Mouse (Mus musculus) midbrain, embryonic 11.5 days (tissue): ENCODE data around the gene Arhgef7. TPM values are rescaled to one million over a fixed set of nuclear protein-coding genes. Genes with fewer than 3 reads are reported as not detected.
A peak's percentile ranks its signal among the peaks of the same experiment; 100 is the strongest.

Experiments used
- ATAC-seq: fragments of 200-750 bp; cut with Nextera tagmentation; 2 replicates; pipeline ENCODE4 v1.8.0; 2017; ENCODE audit warnings: moderate TSS enrichment, moderate library complexity; ENCODE audit not compliant: low FRiP score
- DNase-seq: peaks from one replicate; pipeline ENCODE4 v3.0.0; 2015; ENCODE audit warnings: low spot score; ENCODE audit errors: missing footprints
- H3K27ac ChIP-seq: fragments of 300-500 bp; sonication (generic); 2 replicates; pipeline ENCODE4 v1.5.1; 2014; ENCODE audit warnings: low read depth, low read length
- H3K27me3 ChIP-seq: fragments of 300-500 bp; sonication (generic); 2 replicates; pipeline ENCODE4 v1.6.1; 2014; ENCODE audit warnings: mild to moderate bottlenecking, low read length, moderate library complexity, mixed read lengths; ENCODE audit not compliant: control insufficient read depth, insufficient read depth
- H3K36me3 ChIP-seq: fragments of 300-500 bp; sonication (generic); 2 replicates; pipeline ENCODE4 v1.6.1; 2014; ENCODE audit warnings: mild to moderate bottlenecking, low read length, moderate library complexity, mixed read lengths; ENCODE audit not compliant: control insufficient read depth, insufficient read depth
- H3K4me1 ChIP-seq: fragments of 300-500 bp; sonication (generic); 2 replicates; pipeline ENCODE4 v1.6.1; 2014; ENCODE audit warnings: low read length; ENCODE audit not compliant: control insufficient read depth, insufficient read depth
- H3K4me2 ChIP-seq: fragments of 300-500 bp; sonication (generic); 2 replicates; pipeline ENCODE4 v1.6.1; 2014; ENCODE audit warnings: mild to moderate bottlenecking, moderate library complexity
- H3K4me3 ChIP-seq: fragments of 300-500 bp; sonication (generic); 2 replicates; pipeline ENCODE4 v1.5.1; 2014; ENCODE audit warnings: low read depth, low read length
- H3K9ac ChIP-seq: fragments of 300-500 bp; sonication (generic); 2 replicates; pipeline ENCODE4 v1.6.1; 2014; ENCODE audit warnings: low read length
- H3K9me3 ChIP-seq: fragments of 300-500 bp; sonication (generic); 2 replicates; pipeline ENCODE4 v1.6.1; 2016; ENCODE audit warnings: low read length; ENCODE audit not compliant: control insufficient read depth
- WGBS: fragments of 180-500 bp; shearing (Covaris S2); extraction: QIAGEN DNeasy Blood & Tissue Kit; methylation state at CpG from one replicate; pipeline ENCODE4 v1.1.7; 2014; 5-methylcytosine and 5-hydroxymethylcytosine counted together
- polyA plus RNA-seq: library from polyadenylated mRNA; unstranded; fragments of >200 nt; fragmentation: Nextera tagmentation; extraction: Ambion mirVana; gene quantifications from 2 replicates; pipeline ENCODE4 v1.2.1, GENCODE M21; 2014

Arhgef7 gene
- polyA plus RNA-seq, 1 experiment from 2014 or later: 56.8 TPM

DNA sequence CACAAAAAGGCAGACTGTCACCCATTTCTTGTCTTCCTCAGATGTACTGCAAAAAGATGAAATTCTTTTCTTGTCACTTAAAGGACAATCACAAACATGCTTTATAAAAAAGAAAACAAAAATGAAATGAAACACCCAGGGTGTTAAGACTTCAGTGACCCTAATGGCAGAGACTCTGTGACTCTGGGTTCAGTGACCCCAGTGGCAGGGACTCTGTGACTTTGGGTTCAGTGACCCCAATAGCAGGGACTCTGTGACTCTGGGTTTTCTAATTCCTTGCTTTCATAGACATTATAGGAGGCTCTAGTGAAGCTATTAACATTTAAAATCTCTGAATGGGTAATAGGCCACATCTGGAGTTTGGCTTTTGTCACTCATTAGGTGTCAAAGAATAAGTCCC lies 27.2 kb downstream of the Arhgef7 start:
- H3K27ac ChIP-seq: no peak overlapping the region
- H3K4me2 ChIP-seq: no peak overlapping the region
- no peaks in the 10 kb centered on the region for H3K36me3 ChIP-seq
- no peak overlapping the region for H3K9ac ChIP-seq
- peaks cover 14% of the 10 kb centered on the region for H3K4me1 ChIP-seq
- H3K9me3 ChIP-seq: no peaks in the 10 kb centered on the region
- ATAC-seq (no peak), DNase-seq (no peak)
- no peaks in the 10 kb centered on the region for H3K27me3 ChIP-seq
- H3K4me3 ChIP-seq: no peak overlapping the region

DNA sequence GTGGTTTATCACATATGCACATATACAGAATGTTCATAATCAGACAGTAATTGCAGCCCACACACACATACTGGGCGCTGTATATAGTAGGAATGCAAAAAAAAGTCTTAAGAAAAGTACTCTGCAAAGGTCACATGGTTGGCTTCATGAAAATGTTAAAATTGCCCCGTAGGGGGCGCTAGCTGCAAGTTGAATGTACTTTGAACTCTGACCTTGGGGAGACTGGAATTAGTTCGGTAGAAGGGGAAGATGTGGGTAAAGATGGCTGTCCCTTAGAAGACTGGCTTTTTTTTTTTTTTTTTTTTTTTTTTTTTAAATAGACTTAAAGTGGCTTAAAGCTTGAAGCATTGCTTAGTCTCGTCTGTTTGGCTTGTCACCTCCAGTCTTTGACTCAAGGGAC lies 28.4 kb downstream of the Arhgef7 start:
- Histone ChIP-seq H3K27ac (no peak overlapping the region), H3K4me3 (no peak overlapping the region), H3K9me3 (no peaks in the 10 kb centered on the region), H3K36me3 (no peaks in the 10 kb centered on the region), H3K9ac (no peak overlapping the region), H3K4me2 (no peak overlapping the region), H3K4me1 (peaks cover 14% of the 10 kb centered on the region), H3K27me3 (no peaks in the 10 kb centered on the region)
- WGBS: 23% methylated on average over 5 of the region's 5 CpGs
- ATAC-seq: no peak
- peak; percentile 97 for DNase-seq

DNA sequence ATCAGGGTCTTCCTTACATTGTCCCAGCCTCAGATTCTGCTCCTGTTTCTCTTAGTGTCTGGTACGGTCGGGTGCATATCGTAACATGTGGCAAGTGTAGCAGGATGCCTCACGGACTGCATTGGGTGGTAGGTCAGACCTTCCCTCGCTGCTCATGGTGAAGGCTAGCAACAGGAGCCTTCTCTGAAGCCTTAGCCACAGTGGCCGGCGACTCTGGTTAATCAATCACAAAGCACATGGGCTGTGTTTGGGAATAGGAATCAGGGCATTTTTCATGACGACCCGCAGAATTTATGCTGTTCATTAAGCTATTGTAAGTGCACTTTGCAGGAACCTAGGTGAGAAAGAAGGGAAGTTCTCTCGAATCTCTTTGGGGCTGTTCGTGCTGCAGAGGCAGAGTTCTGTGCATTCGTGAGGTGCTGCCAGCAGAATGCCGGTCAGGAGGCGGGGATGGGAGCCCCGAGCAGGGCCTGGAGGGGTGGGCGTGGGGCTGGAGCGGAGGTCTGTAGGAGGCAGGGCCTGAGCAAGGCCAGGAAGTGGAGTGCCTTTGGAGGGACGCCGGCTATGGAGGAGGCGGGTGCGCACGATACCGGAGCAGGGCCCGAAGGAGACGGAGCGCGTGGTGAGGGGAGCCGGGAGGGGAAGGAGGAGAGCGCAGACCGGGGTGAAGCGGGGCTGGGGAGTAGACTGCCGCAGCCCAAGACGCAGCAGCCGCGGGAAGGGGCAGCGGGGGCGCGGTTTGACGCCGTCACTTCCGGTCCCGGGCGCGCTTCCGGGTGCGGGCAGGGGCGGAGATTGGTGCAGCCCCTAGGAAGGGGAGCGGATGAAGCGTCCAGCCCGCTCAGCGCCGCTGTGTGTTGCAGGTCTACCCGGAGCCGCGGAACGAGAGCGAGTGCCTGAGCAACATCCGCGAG lies 30.3 kb downstream of the Arhgef7 start:
- Histone ChIP-seq H3K4me1 (peaks cover 14% of the 10 kb centered on the region), H3K9me3 (no peaks in the 10 kb centered on the region), H3K4me2 (peak overlapping the region; percentile 99), H3K27ac (peak overlapping the region; percentile 40; the same call in 1 of the 2 replicates), H3K27me3 (no peaks in the 10 kb centered on the region), H3K9ac (peak overlapping the region; percentile 78), H3K4me3 (peak overlapping the region; percentile 91), H3K36me3 (no peaks in the 10 kb centered on the region)
- DNase-seq: peak; percentile 100
- WGBS: 4% methylated on average over 52 of the region's 59 CpGs
- ATAC-seq: peak; percentile 96

DNA sequence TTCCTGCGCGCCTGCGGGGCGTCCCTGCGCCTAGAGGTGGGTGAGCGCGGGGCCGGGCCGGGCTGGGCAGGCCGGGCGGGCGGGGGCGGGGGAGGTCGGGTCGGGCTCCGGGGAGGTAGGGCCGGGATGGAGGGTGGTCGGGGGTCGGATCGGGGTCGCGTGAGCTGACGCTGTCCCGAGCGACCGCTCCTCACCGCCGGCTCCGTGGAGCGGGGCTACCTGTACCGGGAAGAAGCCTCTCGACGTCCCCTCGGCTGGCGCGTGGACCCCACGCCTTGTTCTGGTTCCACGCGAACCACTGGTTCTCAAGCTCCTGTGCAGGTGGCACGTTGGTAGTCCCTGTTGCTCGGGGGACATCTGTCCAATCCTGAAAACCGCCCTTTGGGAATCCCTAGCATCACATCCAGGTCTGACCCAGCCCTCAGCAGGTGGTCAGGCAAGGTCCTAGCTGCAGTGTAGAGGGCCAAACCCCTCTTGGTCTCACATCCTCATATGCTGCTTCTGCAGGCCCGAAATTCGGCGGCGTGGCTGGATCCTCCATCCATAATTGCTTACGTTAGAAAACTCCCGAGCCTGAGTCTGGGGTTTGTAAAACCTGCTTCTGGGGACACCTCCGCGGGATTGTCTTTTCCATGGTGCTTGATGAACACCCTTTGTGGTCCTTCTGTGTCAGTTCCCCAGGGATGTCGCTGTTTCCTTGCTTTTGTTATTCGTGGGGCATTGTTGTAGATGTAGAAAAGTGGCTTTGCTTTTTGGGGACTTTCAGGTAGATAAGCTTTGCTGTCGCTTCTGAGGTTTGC lies 31.2 kb downstream of the Arhgef7 start:
- Histone ChIP-seq H3K9me3 (no peaks in the 10 kb centered on the region), H3K27me3 (no peaks in the 10 kb centered on the region), H3K4me1 (peaks cover 14% of the 10 kb centered on the region), H3K36me3 (no peaks in the 10 kb centered on the region), H3K27ac (peak overlapping the region; percentile 40; the same call in 1 of the 2 replicates), H3K9ac (peak overlapping the region; percentile 78), H3K4me3 (peak overlapping the region; percentile 91), H3K4me2 (peak overlapping the region; percentile 99)
- 4% methylated on average over 39 of the region's 53 CpGs for WGBS
- ATAC-seq: peak; percentile 41
- DNase-seq: peak; percentile 85

DNA sequence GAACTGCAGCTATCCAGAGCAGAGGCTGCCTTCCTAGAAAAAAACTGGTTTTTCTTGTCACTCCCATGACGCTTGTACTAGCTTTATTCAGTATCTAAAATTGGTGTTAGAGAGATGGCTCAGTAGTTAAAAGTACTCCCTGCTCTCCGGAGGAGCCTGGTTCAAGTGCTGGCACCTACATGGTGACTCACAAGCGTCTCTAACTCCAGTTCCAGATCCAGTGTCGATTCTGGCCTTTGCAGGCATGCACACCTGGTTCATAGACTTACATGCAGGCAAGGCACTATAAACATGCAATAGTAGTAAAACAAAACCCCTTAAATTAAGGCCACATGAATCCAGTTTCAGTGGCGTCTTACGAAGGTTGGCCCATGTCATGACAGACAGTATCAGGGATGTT lies 34.0 kb downstream of the Arhgef7 start:
- Histone ChIP-seq H3K9ac (no peak overlapping the region), H3K4me1 (peaks cover 14% of the 10 kb centered on the region), H3K9me3 (no peaks in the 10 kb centered on the region), H3K4me2 (no peak overlapping the region), H3K4me3 (no peak overlapping the region), H3K27ac (no peak overlapping the region), H3K27me3 (no peaks in the 10 kb centered on the region), H3K36me3 (no peaks in the 10 kb centered on the region)
- 93% methylated on average over 6 of the region's 6 CpGs for WGBS
- ATAC-seq (no peak), DNase-seq (peak; percentile 37)

DNA sequence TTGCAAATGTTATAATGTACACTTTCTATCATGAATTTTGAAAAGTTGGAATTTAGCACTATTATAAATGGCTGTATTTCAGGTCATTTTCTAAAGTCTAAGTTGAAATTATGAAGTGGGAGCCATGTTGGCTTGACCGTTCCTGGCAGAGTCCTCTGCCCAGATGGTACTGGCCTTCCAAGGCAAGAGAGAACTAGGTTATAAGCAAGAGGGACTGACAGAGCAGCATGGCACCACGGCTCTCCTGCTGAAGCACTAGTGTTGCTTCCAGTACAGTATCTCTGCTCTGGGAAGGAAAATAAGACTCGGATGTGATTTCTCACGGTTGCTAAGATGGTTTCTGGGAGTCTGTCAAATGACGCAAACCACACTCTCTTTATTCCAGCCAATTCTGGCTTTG lies 34.5 kb downstream of the Arhgef7 start:
- 96% methylated on average over 5 of the region's 5 CpGs for WGBS
- H3K9ac ChIP-seq: no peak overlapping the region
- no peak overlapping the region for H3K4me3 ChIP-seq
- H3K36me3 ChIP-seq: no peaks in the 10 kb centered on the region
- peak; percentile 8 for DNase-seq
- H3K4me1 ChIP-seq: peaks cover 14% of the 10 kb centered on the region
- no peaks in the 10 kb centered on the region for H3K27me3 ChIP-seq
- no peak overlapping the region for H3K27ac ChIP-seq
- ATAC-seq: no peak
- no peak overlapping the region for H3K4me2 ChIP-seq
- H3K9me3 ChIP-seq: no peaks in the 10 kb centered on the region

DNA sequence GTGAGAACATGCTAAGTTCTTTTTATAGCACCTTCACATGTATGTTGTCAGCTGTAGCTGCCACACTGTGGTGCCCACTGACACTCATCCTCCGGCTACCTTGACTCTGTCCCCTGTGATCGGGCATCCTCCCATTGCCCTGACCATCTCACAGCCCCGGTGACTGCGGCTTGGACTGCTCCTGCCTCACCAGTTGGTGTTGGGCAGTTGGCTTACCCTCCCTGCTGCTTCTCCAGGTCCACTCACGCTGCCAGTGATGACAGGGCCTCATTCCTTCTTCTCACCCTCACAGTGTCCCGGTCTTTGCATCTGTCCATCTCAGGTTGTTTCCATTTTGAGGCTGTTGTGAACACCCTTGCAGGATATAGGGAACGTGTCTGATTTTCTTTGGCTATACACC lies 35.3 kb downstream of the Arhgef7 start:
- DNase-seq (no peak), ATAC-seq (no peak)
- Histone ChIP-seq H3K4me2 (no peak overlapping the region), H3K4me1 (peaks cover 8% of the 10 kb centered on the region), H3K9me3 (no peaks in the 10 kb centered on the region), H3K27ac (no peak overlapping the region), H3K27me3 (no peaks in the 10 kb centered on the region), H3K36me3 (no peaks in the 10 kb centered on the region), H3K9ac (no peak overlapping the region), H3K4me3 (no peak overlapping the region)
- 96% methylated on average over 7 of the region's 7 CpGs for WGBS

DNA sequence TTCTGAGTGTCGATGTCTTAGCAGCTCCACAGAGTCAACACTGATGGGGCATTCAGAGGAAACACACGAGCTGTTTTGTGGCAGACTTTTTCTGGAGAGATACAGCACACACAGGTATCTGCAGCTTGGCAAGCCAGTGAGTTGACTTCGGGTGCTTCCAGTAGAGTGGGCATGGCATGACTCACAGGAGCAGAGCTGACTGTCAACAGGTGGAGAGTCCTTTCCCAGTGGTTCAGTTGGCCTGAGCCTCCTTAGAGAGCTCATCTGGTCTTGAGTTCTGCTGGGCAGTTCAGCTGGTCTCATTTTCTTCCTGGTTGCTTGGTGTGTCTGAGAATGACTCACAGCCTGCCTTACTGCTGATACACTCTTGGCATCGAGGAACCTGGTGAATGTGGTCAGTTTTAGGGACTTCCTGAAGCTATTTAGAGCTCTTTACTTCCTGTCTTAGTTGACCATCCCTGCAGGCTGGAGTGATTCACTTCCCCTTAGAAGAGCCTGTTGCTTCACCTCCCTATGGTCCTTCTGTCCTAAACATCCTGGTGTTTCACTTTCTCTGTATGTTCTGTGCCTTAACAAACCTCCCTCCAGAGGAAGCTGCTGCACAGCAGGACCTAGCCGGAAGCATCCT lies 39.8 kb downstream of the Arhgef7 start:
- no peak overlapping the region for H3K27ac ChIP-seq
- H3K27me3 ChIP-seq: no peaks in the 10 kb centered on the region
- no peaks in the 10 kb centered on the region for H3K36me3 ChIP-seq

More for the DNA sequence above, 39.8 kb downstream of the Arhgef7 start:
- H3K9ac ChIP-seq: no peak overlapping the region
- ATAC-seq (no peak), DNase-seq (peak; percentile 21)
- H3K4me3 ChIP-seq: no peak overlapping the region
- WGBS: 84% methylated on average over 5 of the region's 5 CpGs
- no peak overlapping the region for H3K4me2 ChIP-seq
- no peaks in the 10 kb centered on the region for H3K9me3 ChIP-seq
- H3K4me1 ChIP-seq: no peaks in the 10 kb centered on the region
